Mouse (Mus musculus): ENCODE measurements around the gene Rapgefl1.

GRCm38 (mm10) chr11:98850100-98851093 lies 13.8 kb downstream of the Rapgefl1 start:
- TF ChIP-seq CTCF (IDR thresholded peaks at IDR 0.05; ENCODE audit: low read depth) (no peak), EP300 (IDR thresholded peaks at IDR 0.05; ENCODE audit: low read depth) (no peak)
